Mouse (Mus musculus) left cerebral cortex, adult 11 months (tissue): ENCODE results near the gene Nars2.

Experiments
- DNase-seq: peaks from one replicate; pipeline ENCODE4 v3.0.0; 2022; ENCODE audit warnings: low spot score

Nars2 gene

DNA sequence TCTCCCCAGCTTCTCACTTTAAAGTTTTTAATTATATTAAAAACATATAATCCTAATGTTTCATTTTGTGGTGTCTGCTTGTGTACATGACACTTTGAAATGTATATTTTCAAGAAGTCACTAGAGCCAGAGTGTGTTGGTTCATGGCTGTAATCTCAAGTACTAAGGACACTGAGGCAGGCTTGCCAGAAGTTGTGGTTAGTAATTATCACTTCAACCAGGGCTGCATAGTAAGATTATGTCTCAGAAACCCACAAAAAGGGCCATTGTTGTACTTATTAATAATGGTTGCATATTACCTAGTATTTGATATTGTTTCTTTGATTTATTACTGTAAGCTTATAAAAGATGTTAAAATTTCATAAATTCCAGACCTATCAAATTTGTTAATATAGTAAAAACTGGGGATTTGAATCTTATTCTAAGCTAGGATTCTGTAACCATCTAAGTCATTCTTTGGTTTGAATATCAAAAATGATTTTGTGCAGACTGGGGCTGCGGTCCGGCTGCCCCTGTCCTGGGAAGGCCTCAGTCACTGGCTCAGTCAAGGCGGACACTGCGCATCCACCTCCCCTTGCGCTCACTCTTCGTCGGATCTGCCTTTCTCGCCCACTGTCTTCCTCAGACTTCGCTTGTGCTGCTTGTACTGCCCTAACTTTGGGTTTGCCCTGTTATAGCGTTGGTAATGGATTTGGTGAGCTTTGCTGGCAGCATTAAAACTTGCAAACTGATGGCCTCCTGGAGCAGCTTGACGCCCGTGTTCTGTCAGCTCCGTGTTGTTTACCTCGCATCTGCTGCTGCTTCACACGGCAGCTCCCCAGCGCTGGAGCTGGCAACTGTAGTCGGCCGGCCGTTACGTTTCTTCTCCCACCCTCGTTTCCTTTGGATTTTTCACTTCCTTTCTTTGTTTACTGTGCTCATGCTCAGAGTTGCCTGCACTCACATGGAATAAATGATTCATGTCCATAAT, 20.0 kb downstream of the Nars2 start:
- no peak for DNase-seq

DNA sequence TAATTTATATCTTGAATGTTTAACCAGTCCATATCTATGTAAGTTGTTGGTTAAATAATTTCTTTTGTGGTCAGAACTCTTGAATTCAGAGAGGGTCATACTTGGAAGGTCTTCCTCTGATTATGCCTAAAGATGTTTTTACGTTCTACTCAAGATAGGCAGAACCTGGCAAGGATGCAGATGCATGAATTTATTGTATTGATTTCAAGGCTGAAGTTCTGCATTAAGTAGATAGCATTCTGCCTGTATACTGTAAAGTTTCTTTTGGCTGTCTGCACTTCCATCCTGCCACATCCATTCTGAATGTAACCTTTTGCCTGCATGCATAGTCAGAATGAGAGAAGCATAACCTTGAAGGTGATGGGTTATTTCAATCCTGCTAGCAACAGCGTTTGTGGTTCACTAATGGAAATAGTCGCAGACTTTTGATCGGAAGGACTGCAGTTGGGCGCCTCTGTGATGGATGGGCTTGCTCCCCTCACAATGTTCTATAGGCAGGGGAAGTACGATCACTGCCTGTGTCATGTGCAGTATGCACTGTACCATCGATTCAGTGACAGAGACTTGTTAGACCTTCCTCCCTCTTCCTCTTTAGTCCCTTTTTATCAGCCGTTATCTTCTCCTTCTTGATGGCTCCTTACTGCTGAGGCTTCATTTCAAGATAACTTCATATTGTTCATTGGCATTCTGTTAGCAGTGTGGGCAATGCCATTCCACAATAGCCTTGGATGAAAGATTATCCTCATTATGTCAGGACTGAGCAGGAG, 21.0 kb downstream of the Nars2 start:
- DNase-seq: no peak

DNA sequence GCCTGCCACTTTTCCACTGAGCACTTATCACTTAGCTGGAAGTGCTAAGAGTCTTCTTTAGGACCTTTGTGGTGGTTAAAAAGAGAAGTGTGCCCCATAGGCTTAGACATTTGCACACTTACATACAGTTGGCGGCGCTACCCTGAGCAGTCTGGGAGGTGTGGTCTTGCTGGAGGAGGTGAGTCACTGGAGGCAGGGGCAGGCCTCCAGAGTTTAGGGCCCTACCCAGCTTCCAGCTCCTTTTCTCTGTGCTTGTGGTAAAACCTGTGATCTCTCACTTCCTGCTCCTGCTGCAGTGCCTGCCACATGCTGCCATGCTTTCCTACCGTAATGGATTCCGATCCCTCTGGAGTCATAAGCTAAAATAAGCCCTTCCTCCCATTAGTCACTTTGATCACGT, 24.6 kb downstream of the Nars2 start:
- DNase-seq: no peak

DNA sequence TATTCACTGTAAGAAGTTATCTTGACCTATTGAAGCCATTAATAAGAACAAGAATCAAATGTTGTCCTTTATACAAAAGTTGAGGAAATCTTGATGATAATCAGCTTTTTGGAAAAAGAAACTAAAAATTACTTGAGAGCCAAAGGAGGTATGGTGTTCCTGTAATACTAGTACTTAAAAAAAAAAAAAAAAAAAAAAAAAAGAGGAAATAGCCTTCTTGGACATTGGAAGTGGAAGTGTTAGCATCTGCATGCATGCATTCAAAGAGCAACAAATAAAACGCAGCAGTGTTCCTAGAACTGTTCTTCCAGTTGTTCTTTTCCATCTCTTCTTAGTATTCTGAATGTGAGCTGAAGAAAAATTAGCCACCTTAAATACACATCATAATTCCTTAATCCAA, 25.9 kb downstream of the Nars2 start:
- no peak for DNase-seq

DNA sequence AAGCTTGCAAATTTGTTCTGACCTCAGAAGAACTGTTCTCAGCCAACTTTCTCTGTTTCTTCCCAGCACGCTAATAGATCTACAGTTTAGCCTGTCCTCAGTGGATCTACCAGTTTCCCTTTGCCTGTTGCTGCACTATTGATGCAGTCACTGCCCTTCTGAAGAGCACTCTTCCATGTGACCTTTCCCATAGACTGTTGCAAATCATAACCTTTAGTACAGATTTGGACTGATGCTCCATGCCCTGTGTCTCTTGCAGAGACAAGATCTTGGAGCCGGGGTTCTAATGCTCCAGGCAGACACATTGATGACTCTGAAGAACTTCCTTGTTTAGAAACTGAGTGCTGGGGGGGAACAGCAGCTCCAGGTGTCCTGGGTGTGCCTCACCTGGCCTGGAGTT, 30.1 kb downstream of the Nars2 start:
- no peak for DNase-seq

DNA sequence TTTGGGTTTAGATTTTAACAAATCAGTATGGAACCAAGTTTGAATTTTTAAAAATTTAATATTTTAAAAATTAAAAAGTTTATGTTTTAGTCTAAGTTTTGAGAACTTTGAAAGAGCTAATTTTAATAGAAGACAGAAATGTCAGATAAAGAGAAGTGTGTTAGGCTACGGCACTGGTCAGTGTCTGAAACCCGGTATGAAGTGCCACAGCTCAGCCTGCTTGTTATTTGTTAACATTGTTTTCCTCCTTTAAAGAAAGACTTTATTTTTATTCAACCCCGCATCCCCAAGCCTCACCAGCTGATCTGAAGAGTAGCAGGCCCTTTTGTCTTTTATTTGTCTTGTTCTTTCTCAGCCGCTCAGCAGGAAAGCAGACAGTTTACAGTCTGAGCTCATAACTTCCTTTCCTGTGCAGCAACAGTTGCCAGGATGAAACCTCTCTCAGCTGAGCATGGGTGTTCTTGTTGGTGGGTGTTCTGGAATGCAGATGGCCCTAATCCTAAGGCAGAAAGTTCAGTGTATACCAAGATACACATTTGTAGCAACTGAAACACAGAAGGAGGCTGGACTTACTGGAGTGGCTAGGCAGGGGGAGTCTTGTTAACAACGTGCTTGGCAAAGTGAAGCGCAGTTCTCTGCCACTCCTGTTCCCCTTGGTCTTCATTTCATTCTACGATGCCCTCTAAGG, 32.5 kb downstream of the Nars2 start:
- DNase-seq: no peak

DNA sequence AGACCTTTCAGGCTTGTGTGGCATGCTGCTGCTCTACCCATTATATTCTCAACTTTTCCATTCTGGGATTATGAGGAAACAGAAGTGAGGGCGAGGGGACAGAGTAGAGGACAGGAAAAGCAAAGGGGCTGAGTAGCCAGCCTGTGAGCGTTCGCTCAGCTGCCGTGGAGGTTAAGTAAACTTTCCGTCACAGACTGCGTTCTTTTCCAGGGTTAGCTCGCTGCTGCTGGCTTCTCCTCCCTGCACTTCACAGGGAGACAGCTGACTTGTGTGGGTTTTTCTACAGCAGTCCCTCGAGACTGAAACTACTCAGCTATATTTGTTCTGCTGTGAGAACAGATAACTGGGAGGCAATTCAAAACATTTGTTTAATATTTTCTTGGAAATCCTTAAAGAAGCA, 34.5 kb downstream of the Nars2 start:
- peak; percentile 28 for DNase-seq

DNA sequence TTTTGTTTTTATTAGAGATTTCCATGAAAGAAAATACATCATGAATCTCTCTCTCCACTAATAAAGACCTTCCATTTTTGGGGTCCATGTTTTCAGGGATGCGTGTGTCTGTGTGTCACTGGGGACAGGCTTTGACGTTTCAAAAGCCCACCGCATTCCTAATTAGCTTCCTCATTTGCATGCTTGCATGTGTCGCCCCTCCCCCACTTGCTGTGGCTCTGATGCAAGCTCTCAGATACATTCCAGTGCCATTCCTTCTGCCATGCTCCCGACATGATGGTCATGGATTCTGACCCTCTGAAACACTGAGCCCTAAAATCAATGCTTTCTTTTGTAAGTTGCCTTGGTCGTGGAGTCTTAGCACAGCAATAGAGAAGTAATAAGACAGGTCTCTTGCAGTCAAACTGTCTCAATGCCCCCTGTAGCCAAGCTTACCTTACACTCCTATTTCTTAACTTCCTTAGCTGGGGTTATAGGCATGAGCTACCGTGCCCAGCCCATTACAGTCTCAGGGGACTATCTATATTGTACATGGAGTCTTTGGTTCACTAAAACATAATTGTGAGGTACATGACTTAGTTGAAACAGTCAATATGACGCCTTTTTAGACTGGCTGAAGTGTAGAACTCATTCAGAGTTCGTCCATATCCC, 35.6 kb downstream of the Nars2 start:
- DNase-seq: no peak

DNA sequence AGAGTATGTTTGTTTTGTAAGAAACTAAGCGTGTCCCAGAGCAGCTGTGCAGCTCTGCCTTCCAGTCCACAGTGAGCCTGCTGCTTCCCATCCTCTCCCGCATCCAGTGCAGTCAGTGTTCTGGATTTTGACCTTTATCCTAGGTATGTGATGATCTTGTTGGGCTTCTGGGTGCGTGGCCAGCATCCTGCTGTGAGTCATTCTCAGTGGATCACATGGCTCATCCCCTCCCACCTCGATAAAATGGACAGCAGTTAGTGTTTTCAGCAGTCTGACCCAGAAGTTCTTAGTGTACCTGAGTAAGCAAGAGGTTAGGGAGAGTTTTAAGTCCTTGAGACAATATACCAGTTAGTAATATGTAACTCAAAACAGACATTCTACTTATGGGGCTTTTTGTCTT, 36.4 kb downstream of the Nars2 start:
- DNase-seq: no peak

DNA sequence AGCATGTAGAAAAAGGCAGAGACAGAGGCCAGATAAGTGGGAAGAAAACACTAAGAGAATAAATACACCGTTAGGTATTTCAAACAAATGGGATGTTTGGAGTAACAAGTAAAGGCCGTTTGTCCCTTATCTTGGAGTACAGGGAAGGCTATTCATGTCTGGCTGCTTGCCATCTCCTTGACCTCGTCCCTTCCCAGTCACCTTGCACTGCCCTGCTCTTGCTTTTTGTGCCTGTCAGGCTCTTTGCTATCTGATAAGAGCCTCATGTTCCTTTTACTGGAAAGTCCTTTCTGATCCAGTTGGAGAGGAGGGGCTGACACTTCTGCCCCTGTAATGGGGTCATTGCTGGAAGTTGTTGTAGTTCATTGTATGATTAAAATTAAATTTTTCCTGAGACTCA, 61.7 kb downstream of the Nars2 start:
- no peak for DNase-seq

DNA sequence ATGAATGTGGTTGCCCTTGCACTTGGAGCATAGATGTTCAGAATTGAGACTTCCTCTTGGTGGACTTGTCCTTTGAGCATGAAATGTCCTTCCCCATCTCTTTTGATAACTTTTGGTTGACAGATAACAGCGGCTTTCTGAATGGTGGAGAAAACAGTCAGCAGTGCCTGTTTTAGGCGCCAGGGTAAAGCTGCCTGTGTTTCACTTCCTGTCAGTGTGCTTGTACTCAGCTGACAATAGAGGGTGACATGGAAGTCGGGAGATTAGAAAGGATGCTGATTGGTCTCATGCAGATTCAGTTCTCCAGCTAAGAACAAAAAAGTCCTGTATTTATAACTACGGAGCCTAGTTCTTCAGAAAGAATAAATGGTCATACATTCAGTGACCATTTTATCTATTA, 66.7 kb downstream of the Nars2 start:
- no peak for DNase-seq

DNA sequence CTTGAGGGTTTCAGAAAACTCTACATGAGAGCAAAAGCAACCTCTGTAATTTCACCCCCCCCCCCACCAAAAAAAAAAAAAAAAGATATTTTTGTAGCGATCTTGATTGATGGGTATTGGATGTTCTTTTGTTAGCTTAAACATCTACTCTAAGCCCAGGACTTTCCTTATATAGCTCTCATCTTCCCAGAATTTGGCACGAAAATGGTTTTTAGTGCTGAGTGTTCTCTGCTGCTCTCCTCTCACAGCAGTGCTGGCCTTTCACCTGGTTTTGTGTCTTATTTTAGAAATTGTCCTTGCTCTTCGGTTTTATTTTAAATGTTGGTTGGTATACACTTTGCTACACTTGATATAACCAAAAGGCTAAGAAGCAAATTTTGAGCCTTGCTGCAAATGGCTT, 67.1 kb downstream of the Nars2 start:
- no peak for DNase-seq

DNA sequence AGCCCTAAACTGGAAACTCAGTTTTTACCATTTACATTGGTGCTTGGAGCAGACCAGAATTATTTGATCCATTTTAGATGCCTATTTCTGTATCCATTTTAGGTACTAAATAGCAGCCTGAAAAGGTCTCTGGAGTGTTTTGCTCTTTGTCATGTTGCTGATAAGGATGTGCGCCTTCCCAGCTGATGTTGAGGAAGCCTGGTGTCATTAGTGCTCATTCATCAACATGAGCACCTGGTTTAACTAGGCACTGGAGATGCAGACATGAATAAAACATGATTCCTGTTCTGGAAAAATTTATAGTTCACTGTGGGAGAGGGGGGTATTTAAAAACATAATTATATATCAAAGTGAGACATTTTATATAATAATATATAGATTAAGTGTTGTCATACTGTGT, 68.0 kb downstream of the Nars2 start:
- DNase-seq: no peak

DNA sequence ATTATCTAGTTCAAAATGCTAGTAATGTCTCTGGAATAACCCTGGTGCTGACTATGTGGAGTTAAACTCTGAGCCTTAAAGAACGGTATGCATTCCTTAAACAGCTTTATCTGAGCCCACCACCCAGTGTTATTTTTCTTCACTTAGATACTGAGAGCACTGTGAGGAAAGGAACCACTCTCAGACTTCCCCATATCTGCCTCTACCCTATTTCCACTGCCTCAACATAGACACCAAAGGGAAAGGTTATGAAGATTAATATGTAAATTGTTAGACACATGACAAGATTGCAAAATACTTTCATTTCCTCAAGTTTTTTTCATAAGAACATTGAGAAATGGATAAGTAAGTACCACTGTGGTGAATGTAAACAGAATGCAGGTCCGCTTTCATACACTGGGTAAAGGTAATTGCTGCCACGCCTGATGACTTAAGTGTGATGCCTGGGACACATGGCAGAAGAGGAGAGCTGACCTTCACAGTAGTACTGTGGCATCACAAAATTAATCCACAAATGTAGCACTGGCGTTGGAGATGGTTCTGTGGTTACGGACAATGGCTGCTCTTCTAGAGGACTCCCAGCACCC, 75.6 kb downstream of the Nars2 start:
- no peak for DNase-seq

DNA sequence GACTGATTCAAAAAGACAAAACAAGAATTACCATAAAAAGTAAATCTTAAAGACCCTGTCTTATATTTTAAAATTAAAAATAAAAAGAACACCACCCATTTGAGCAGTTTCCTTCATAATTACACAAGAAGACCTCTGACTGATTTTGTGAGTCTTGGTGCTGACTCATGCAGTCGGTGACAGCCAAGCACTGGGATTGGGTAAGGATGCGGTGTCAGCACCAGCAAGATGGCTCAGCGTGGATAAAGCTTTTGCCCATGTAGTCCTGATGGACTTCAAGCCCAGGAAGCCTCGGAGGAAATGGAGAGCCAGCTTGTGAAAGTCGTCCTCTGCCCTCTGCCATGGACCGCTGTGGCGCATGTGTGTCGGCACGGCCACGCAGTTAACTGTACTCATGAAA, 77.8 kb downstream of the Nars2 start:
- DNase-seq: no peak

DNA sequence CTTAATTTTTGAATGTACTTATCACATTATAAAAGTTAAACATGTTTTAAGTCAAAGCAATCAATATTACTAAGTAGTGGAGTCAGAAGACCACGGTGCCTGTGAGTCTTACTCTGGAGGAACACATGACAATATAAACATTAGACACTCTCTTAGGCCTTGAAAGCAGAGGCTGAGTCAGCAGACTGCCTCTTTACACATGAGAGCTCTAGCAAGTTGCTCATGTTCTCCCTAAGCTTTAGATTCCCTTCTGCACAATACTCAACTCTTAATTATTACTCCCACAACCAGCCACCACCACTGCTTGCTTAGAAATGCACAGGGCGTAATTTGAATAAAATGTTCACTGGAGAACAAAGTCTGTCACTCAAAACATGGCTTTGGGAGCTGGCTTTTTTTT, 81.1 kb downstream of the Nars2 start:
- peak; percentile 17 for DNase-seq

DNA sequence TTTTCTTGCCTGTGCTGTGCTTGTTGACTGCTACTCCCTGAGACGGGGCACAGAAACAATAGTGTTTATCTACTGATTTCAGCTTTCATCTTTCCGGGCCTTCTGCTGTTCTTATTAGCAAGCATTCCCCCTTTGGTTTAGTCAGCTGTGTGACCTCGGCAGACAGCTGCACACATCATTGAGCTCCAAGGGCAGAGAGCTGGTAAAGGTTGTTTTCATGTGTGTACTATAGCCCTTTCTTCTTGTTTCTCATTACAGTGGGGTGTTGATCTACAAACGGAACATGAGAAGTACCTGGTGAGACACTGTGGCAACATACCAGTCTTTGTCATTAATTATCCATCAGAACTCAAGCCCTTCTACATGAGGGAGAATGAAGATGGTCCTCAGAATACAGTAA, 88.3 kb downstream of the Nars2 start:
- no peak for DNase-seq

DNA sequence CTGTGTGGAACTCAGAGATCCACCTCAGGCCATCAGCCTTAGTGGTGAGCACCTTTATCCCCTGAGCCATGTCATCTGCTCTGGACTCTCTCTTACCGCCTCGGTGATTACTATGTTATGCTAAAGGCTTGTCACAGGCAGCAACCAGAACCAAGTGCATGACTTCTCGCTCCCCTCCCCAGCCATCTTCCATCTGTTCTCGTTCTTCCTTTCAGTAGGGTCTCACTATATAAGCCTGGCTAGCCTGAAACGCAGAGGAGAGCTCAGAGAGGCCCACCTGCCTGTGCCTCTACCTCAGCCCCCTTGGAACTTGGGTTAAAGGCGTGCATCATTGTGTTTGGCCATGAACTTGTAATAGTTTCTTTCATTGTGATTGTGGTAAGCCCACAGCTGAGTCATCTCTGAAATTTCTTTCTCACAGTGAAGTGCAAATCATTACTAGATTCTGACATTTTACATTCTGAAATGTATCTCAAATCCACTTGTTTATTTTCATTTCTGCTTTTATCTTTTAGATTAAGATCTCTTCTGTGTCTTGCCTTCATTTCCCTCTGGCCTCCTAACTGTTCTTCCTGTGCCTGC, 90.7 kb downstream of the Nars2 start:
- no peak for DNase-seq

DNA sequence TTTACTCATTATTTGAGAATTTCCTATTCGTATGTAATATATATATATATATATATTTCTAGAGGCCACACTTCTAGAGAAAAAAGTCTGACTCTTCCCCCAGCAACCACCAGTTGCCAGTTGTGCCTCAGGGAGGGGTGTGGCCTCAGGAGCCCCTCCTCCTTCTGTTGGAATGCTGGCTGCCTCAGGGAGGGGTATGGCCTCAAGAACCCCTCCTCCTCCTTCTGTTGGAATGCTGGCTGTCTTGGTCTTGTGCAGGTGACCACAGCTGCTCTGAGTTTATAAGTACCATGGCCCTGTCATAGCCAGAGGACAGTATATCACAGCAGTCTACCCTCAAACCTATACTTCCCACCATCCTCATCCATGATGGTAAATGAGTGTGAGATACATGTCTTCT, 91.7 kb downstream of the Nars2 start:
- DNase-seq: no peak

DNA sequence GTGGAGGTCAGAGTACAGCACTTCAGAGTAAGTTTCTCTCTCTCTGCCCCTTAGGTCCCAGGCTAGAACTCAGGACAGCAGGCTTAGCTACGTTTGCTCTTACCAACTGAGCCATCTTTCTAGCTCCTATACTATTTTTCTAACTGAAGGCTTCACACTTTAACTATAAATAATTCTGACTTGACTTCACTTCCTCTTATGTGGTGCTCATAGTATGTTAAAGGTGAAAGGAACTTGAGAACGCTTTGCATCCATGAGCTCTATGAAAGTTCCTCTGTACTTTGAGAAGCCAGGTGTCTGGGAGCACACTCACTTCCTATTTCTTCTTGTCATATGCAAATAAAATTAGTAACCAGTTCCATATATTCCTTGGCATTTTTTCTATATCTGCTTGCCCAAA, 109.7 kb downstream of the Nars2 start:
- DNase-seq: no peak

DNA sequence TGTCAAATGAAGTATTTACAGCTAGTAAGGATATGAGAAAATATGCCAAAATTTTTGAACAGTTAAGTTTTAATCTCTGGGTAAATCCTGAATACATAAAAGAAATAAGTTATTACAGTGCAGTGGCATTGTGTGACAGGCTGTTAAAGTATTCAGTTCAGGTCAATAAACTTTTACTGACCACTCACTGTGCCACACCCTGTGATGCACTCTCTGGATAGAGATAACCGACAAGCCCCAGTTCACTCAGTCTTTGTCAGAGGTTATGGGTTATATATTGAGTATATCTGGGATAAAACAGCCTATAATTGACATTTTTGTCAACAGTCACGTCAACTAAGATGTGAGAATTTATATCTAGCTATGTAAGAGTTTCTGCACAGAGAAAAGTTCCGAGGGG, 120.2 kb downstream of the Nars2 start:
- no peak for DNase-seq

DNA sequence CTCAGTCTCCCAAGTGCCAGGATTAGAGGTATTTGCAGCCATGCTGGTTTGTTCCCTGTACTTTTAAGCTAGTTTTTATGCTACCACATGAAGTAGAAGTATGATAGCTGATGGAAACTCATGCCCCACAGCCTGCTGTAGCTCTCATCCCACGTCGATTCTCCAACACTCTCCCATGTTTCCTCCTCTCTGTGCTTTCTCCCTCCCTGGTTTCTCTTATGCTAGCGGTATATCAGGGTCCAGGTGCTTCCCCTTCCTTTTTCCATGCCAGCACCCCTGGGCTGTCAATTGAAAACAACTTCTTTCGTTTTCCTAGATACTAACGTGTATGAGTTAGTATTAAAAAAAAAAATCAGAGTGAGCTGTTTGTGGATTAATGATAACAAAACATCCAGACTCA, 120.8 kb downstream of the Nars2 start:
- no peak for DNase-seq
